Mouse (Mus musculus): ENCODE results near the gene Abtb2. TPM values are rescaled to one million over a fixed set of nuclear protein-coding genes. Genes with fewer than 3 reads are reported as not detected.

Abtb2 gene
- total RNA-seq, 2 experiments from 2014 or later = 10.7 to 12.3 TPM

DNA sequence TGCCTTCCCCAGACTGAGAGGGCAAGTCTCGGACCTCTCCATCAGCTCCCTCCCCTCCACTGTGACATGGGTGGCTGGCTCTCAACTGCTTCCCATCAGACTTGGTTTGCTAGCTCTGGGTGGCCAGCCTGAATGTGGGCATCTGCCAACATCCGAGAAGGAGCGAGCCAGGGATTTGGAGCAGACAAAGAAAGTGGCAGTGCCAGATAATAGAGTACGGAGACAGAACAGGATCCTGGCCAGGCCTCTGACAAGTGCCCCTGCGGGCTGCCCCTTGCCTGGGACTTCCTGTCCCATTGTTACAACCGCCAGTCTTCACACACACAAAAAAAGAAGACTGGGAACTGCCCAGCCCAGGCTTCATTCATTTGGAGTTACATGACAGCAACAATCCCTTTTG lies 124.3 kb downstream of the Abtb2 start:
- no peak for DNase-seq

DNA sequence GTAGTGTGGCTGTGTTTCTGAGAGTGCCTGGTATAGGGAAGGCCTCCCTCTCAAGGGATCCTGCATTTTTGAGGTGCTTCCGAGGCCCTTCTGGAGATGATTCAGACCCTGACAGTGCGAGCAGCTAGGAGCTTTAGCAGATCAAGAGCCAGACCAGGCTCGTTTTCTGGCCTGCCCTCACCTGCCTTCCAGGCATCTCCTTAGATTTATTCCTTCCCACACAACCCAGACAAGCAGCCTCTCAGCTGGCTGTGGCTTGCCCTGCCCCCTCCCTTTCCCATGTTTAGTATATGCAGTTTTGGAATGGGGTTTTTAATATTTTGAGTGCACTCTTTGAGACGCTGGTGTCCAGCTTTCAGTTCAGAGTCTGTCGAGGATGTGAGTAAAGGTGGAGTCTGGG lies 124.7 kb downstream of the Abtb2 start:
- DNase-seq = no peak

DNA sequence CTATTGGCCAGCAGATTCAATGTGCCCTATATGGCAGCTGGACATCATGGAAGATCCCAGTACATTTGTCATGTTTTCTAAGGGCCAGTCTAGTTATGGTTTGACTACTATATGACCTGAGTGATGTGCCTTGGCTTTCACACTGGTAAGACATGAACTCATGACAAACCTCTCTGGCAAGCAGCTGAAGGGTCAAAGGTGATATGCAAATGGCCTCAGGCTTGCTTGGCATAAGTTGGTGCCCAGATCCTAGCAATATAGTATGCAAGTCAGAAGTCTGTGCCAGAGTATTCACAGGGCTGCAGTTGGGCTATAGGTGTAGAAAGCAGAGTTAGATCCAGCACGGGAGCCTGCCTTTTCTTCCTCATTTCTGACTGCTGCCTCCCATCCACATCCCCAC lies 125.2 kb downstream of the Abtb2 start:
- no peak for DNase-seq

DNA sequence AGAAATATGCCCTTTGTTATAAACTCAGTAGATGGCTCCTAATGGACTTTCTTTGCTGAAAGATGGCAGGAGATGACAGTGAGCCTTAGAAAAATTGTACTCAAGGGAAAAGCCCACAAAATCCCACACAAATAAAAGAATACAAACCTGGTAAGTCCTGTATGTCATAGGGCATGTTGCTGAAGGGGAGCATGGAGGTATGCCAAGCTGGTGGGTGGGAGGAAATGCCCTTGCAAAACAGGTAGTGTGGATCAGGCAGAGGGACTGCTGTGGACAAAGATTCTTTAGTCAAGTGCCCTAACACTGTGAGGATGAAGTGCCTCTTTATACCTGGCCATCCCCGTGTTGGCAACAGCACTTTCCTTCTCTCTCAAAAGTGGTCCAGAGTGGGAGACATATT lies 126.7 kb downstream of the Abtb2 start:
- no peak for DNase-seq

DNA sequence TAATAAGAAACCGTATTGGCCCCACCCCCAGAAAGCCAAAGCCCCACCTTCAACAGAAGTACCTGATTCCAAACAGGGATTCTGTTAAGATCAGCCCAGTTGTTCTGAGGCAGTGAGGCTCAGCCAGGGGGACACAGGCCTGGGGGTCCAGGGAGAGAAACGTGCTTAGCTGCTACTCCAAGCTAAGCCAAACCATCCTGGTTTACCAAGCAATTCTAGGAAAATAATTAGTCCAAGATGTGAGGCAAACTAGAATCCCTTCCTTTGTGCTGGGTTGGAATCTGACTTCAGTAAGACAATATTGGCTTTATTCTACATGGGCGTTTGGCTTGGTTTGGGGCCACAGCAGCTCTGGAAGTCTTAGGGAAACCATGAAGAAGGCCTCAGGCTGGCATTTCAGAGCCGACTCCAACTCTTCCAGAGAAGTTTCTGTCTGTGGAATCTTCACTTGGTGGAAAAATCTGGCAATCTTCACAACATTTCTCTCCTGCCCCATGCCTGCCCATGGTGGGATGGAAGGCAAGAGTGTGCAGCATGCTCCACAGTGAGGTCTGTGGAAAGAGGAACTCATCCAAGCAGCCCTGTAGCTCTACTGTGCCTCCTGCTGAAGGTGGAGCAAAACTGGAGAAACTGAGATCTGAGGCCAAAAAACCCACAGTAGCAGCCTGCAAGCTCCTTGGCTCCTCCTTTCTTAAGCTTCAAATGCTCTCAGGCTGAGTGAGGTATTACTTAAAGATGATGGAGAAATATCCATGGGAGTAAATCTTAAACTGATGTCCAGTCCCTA lies 128.9 kb downstream of the Abtb2 start:
- DNase-seq = no peak

DNA sequence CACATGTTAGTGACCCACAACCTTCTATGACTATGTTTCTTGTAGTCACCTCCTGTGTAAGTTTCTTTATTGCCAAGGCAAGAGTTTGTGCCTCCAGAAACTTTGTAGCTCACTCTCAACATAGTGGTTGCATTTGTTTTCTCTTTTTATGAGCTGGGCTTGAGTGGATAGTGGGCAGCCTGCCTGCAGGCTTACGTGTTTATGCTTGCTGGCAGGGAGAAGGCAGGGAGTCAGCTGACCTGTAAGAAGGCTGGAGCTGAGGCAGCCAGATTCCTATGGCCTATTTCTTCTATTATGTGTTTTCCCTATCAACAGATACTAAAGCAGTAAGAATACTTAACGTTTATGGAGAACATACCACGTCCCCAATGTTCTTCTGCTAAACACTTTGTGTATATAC lies 130.1 kb downstream of the Abtb2 start:
- DNase-seq = peak; percentile 73

DNA sequence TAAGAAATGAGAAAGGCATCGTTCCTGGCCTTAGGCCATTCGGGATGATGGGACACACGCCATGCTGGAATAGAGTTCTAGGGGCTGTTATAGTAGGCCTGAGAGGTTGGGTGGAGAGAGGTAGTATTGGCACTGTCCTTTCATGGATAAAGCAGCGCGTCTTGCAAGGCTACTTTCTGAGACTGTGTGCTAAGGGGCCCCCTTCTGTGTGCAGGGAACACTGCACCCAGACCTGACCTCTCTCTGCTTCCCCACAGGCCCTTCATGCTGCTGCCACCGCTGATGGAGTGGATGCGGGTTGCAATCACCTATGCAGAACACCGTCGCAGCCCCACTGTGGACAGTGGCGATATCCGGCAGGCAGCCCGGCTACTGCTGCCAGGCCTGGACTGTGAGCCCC lies 134.4 kb downstream of the Abtb2 start:
- no peak for DNase-seq

DNA sequence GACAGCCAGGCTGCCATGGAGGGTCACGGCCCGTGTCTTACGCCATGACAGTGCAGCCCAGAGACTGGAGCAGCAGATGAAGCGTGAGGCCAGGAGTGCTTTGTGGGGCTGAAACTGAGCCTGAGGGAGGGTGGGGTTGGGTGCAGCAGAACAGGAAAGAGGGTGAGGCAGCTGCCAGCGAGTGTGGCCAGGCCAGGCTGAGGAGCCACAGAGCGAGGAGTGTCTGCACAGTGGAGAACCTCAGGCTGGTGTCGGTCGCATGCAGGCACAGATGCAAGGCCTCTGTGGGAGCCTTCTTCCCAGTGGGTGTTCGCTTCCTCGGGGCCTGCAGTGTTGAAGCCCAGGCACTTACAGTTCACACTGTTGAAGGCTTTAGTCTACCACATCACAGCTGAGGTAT lies 137.2 kb downstream of the Abtb2 start:
- no peak for DNase-seq

DNA sequence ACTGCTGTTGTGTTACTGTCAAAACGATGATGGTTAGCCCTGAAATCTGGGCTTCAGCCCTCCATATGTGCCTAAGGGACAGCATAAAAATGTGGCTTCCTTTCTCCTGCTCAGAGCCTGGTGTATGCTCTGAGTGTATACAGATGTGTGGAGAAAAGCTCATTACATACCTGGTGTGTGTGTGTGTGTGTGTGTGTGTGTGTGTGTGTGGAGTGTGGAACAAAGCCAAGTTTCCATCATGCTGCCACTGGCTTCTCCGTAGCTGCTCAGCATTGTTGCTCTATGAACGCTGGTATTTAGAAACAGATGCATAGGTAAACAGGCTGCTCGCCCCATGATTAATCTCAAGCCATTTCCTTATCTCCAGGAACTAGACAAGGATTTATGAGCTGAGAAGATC lies 137.8 kb downstream of the Abtb2 start:
- DNase-seq = no peak

DNA sequence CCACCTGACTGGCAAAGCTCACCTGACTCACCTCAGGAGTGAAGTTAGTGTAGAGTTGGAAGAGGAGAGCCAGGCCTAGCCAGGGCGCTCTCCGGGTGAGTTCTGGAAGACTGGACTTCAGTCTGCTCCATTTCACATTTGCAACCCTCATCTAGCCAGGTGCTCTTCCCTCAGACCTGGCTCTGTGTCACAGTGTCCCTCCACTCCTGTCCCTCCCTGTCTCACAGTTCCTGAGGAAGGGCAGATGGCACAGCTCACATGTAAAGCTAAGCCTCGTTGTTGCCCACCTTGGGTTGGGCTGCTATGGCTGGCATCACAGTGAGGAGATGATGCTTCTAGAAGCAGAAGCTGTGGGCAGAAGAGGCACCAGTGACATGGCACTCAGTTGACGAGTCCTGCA lies 139.7 kb downstream of the Abtb2 start:
- DNase-seq = no peak

DNA sequence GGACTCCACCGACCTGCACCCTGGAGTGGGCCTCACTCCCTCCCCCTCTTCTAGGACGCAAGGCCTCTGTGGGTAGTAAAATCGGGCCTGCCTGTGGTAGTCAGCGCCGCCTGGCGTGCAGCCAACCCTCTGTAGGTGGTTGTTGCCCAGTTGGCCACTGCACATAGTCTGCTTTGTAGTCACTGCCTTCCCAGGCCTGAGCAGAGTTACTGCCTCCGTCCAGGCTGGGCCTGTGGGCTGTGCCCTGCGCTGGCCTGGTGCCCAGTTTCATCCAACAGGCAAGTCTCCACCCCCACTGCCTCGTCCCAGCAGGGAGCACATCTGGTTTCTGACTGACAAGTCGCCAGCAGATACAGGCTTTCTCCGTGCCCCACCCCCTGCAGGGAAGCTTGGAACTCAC lies 140.1 kb downstream of the Abtb2 start:
- peak; percentile 87 for DNase-seq

DNA sequence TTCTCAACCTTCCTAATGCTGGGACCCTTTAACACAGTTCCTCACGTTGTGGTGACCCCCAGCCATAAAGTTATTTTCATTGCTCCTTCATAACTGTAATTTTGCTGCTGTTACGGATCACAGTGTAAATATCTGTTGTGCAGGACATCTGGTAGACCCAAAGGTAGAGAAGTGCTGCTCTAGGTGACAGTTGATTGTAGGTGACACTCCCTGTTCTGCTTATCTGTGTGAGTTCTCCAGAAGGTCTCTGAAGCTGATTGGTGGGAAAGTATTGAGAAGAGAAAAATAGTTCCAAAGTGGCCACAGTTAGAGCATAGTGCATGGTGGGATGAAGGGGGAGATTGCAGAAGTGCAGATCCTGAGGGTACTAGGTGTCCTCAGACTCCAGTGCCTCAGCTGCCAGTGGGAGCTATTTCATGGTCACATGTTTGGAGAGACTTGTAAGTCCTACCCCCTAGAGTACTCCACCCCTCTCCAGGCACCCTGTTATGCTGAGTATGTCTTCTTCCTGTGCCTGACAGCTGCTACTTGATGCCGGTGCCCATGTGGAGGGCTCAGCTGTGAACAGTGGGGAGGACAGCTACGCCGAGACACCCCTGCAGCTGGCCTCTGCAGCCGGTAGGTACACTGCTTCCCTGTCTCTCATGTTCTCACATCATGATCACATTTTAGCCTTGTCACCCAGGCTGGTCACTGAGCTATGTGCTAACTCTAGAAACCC lies 141.1 kb downstream of the Abtb2 start:
- no peak for DNase-seq

DNA sequence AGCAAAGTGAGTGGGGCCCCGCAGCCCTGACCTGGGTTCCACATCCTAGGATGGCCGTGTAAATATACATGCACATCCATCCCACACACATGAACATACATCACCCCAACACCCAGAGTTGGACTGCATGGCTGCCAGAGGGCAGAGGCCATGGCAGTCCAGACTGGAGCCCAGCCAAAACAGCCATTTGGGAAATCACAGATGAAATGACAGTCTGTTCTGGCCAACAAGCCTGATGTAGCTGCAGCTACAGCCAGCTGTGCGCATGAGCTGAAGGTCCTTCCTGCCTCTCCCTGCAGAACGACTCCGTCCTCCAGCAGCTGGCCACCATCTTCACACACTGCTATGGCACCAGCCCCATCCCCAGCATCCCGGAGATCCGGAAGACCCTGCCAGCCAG lies 144.7 kb downstream of the Abtb2 start:
- peak; percentile 61 for DNase-seq

DNA sequence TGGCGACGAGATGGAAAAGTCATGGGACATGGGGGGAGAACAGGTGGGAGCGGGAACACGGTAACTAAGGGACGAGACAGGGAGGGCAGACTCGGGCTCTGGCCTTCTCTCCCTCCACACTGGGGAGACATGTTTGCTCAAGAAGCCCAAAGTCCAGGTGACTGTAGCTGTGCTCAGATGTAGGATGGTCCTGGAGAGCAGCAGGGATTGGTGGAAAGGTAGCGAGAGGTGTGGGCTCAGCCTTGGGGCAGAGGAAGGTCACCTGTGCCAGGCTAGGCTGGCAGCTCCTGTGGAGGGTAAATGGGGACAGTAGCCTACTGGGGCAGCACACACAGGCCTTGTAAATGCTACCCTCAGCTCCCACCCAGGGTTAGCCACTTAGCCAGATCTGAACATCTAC lies 147.7 kb downstream of the Abtb2 start:
- DNase-seq = no peak

DNA sequence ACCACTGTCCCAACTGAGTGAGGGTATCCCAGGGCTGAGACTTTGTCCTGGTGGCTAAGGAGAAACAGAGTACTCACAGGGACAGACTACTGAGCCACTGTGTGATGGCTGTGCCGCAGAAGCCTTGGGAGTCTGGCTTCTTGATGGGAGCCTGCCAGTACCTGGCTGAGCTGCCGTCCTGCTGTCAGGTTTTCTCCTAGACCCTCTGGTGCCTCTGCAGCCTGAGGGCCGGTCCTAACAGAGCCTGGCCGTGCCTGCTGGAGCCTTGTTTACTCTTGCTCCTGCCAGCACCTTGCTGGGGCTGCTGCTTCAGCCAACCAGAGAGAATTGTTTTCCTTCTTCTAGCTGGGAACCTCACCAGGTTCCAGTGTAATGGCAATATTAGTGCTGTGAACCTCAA lies 148.3 kb downstream of the Abtb2 start:
- no peak for DNase-seq

DNA sequence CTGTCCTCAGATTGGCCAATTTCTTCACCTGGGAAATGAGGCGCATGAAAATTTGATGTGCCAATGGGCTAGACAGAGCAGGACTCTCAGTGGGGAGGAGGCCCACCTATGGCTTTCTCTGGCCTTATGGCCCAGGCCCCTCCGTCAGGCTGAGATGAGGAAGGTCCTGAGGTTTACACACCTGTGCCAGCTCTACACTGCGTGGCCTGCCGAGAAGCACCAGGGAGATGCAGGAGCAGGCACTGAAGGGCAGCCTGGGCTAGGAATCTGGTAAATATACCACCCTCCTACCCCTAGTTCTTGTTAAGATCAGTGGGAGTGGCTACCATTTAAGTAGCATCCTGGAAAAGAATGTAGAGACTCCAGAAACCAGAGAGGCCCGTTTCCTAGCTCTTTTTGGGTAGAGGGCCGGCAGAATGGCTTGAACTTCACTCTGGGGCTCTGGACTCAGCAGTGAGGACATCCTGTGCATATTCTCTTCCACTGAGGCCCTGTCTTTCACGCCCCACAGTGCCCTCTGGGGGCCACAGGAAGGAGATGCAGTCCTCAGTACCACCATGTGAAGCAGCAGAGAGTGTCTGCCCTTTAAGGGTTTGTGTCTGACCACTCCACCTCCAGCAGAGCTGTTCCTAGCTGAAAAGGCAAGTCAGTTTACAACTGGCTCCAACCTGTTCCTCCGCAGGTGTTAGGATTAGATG lies 152.6 kb downstream of the Abtb2 start:
- peak; percentile 79 for DNase-seq

DNA sequence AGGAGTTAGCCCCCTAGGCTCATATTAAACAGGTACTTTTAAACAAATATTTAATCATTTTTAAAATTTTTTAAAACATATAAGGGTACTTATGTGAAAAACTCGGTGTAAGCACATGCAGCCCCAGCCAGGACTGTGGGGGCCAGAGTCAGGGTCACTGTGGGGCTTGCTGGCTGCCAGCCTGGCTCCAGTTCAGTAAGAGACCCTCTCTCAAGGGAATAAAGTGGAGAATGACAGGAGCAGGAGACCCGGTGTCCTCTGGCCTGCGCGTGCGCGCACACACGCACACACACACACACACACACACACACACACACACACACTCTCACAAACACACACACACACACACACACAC lies 153.2 kb downstream of the Abtb2 start:
- DNase-seq = no peak

DNA sequence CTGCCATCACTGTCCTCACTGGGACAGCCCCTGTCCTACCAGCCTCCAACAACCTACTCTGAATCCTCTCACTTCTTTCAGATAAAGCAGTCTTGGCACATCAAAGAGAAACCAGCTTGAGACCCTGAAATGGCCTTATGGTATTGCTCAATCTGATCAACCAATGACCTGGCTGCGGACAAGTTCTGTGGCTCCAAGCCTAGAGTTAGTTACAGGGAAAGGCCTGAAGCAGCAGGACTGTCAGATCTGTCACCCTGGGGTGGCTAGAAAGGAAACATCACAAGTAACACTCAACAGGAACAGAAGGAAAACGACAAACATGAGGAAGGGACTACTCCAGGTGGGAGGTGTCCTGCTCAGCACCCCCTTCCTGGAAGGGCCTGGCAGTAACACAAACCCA lies 158.4 kb downstream of the Abtb2 start:
- DNase-seq = peak; percentile 26

DNA sequence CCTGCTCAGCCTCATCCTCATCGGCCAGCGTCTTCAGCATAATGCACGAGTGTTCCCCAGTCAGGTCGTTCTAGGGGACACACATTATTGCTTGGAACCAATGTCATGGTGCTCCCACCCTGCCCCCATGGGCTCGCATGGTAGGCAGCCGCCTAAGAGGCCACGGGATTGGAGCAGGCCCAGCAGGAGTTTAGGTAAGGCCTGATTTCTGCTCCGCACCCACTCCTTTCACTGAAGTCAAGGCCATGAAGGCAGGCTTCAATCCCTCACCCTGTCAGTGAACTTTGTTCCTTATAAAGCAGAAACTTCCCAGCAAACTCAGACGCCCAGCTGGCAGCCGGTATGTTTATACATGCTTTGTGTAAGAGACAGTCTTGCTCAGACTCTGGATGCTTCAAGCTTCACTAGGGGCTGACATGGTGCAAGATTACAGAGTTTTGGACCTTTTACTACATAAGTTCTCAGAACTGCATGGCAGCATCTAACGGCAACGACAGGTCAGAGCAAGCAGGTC lies 162.0 kb downstream of the Abtb2 start:
- DNase-seq = no peak

DNA sequence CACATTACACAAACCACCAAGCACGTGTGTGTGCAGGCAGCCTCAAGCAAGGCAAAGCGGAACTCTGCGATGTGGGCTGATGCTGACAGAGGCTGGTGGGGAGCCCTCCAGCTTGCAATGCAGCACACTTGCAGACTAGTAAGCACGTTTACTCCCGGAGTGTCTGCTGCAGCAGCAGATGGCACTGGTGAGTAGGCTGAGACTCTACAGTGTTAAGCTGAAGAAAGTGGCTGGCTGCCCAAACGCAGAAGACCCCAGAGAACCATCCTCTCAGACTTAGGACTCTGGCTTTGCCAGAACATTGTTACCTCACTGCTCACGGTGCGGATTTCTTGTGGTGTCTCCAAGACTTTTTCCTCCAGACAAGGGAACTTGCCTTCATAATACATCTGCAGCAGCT lies 164.9 kb downstream of the Abtb2 start:
- DNase-seq = no peak

DNA sequence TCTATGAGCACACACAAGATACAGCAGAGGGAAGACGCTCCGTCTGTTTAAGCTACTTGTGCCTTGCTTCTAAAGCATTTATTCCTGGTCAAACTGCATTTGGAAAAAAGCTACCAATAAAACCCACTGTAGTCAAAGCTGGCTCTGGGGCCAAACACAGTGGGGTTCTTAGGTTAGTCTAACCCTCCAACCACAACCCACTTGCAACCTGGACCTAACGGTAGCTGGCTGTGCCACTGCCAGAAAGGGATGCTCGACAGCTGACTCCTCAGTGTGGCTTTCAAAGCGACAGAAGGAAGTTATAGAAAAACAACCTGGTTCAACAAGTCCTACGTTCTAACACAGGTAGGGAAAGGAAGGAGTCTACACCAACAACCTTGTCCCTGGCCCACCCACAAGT lies 165.3 kb downstream of the Abtb2 start:
- DNase-seq = no peak

DNA sequence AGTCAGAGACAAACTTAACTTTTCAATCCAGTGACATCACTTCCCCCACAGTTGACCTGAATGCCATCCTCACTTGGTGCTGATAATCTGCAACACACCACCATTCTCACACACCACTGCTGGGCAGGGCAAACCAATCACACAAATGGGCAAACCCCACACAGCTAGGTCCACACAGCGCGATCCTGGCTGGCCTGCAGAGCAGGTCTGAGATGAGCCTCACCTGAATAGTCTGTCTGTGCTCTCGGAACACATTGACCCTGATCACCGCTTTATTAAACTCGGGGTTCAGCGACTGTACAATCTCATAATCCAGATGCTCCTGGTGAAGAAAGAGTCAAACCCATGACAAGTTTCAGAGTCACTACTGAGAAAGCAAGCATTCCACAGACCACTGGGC lies 176.7 kb downstream of the Abtb2 start:
- DNase-seq = no peak

DNA sequence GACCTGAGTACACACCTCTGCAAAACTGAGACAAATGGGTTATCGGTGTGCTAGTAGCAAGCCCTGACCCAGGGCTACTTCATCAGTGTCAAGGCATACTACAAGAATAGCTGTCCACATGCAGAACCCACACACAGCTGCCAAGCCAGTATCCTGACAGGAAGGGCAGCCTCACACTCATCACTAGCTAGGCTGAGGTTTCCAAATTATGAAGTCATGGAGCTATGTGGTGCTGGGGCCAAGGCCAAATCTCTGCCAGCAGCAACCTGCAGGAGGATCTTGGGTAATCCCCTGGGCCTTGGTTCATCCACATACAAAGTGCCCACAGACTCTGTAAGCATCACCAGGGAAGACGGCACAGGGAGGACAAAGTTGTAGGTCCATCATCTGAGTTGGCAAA lies 177.4 kb downstream of the Abtb2 start:
- DNase-seq = peak; percentile 36
